Mouse (Mus musculus) heart, embryonic 11.5 days (tissue): ENCODE data around the gene Setd2. TPM values are rescaled to one million over a fixed set of nuclear protein-coding genes. Genes with fewer than 3 reads are reported as not detected.

Source experiments
- ATAC-seq: fragments of 200-750 bp; cut with Nextera tagmentation; replicated peaks from 2 replicates; pipeline ENCODE4 v1.8.0; 2017; ENCODE audit warnings: moderate library complexity; ENCODE audit not compliant: insufficient number of reproducible peaks, low FRiP score, low TSS enrichment
- H3K27ac ChIP-seq: fragments of 300-500 bp; sonication (generic); 2 replicates; pipeline ENCODE4 v1.5.1; 2014; ENCODE audit warnings: mild to moderate bottlenecking, low read depth, low read length
- H3K27me3 ChIP-seq: fragments of 300-500 bp; sonication (generic); 2 replicates; pipeline ENCODE4 v1.6.1; 2014; ENCODE audit warnings: mild to moderate bottlenecking, low read length, mixed read lengths; ENCODE audit not compliant: control insufficient read depth, insufficient read depth
- H3K36me3 ChIP-seq: fragments of 300-500 bp; sonication (generic); 2 replicates; pipeline ENCODE4 v1.6.1; 2014; ENCODE audit warnings: mild to moderate bottlenecking, low read length, moderate library complexity, mixed read lengths; ENCODE audit not compliant: control insufficient read depth, insufficient read depth
- H3K4me1 ChIP-seq: fragments of 300-500 bp; sonication (generic); 2 replicates; pipeline ENCODE4 v1.6.1; 2014; ENCODE audit warnings: low read length; ENCODE audit not compliant: control insufficient read depth, insufficient read depth
- H3K4me2 ChIP-seq: fragments of 300-500 bp; sonication (generic); 2 replicates; pipeline ENCODE4 v1.6.1; 2014; ENCODE audit warnings: mild to moderate bottlenecking, moderate library complexity
- H3K4me3 ChIP-seq: fragments of 300-500 bp; sonication (generic); 2 replicates; pipeline ENCODE4 v1.5.1; 2014; ENCODE audit warnings: low read depth, low read length
- H3K9ac ChIP-seq: fragments of 300-500 bp; sonication (generic); 2 replicates; pipeline ENCODE4 v1.6.1; 2014; ENCODE audit warnings: mild to moderate bottlenecking, low read depth, low read length, moderate library complexity
- H3K9me3 ChIP-seq: fragments of 300-500 bp; sonication (generic); replicated peaks from 2 replicates; pipeline ENCODE4 v1.6.1; 2016; ENCODE audit warnings: low read length; ENCODE audit not compliant: control insufficient read depth
- WGBS: fragments of 180-500 bp; shearing (Covaris S2); extraction: QIAGEN DNeasy Blood & Tissue Kit; methylation state at CpG from one replicate; pipeline ENCODE4 v1.1.7; 2014; ENCODE audit not compliant: insufficient replicate concordance; 5-methylcytosine and 5-hydroxymethylcytosine counted together
- microRNA-seq: library from miRNA; unstranded; fragments of <30 nt; microRNA quantifications from one replicate; pipeline ENCODE4, GENCODE M21; 2016; ENCODE audit warnings: borderline number of aligned reads
- polyA plus RNA-seq: library from polyadenylated mRNA; unstranded; fragments of >200 nt; fragmentation: Nextera tagmentation; extraction: Ambion mirVana; gene quantifications from 2 replicates; pipeline ENCODE4 v1.2.1, GENCODE M21; 2014

Gene Setd2
- polyA plus RNA-seq, 1 experiment from 2014 or later: 39.0 TPM

DNA sequence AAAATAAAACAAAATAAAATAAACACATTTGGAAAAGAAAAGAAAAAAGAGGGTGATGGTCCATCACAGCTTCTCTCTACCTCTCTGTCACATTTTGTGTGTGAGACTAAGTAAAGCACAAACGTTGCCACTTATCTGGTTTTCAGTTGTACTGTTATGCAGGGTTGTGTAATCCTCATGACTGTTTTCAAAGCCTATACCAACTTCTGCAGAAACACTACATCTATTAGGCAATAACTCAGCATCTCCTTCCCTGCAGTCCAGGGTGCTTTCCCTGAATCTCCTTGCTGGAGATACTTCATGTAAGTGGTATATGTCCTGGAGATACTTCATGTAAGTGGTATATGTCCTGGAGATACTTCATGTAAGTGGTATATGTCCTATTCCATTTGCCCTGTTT, 130.4 kb downstream of the Setd2 start:
- H3K36me3 ChIP-seq: 0 out of 2 replicates have a peak, but pooled peaks cover 2% of the 10 kb centered on the region
- no peaks in the 10 kb centered on the region for H3K27me3 ChIP-seq
- 83% methylated on average over 1 of the region's 1 CpGs for WGBS
- H3K27ac ChIP-seq: no peak overlapping the region
- ATAC-seq: no peak
- no peak overlapping the region for H3K4me3 ChIP-seq
- no peak overlapping the region for H3K9ac ChIP-seq
- H3K4me1 ChIP-seq: peaks cover 35% of the 10 kb centered on the region
- no peak overlapping the region for H3K4me2 ChIP-seq
- no peaks in the 10 kb centered on the region for H3K9me3 ChIP-seq

DNA sequence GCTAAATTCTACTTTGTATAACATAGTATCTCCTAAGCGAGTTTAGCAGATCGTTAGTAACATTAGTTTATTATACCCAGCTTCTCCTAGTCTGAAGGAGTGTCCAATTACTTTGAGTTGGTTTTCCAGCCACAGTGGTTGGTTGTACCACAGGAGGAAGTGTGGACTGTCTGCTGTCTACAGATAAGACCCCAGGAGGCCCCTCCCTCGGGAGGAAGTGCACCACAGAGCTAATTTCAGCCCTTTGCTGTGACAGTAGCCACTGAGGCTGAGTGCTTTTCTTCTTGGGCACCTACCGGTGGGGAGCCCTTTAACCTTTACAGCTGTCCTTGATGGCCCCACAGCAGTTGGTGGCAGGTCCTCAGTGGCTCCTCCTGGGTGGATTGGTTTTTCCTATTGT, 133.5 kb downstream of the Setd2 start:
- WGBS: 13% methylated on average over 4 of the region's 4 CpGs
- H3K4me2 ChIP-seq: peak overlapping the region; percentile 51
- peak overlapping the region; percentile 39; the same call in 1 of the 2 replicates for H3K9ac ChIP-seq
- no peaks in the 10 kb centered on the region for H3K9me3 ChIP-seq
- no peaks in the 10 kb centered on the region for H3K36me3 ChIP-seq
- no peaks in the 10 kb centered on the region for H3K27me3 ChIP-seq
- peak overlapping the region; percentile 75 for H3K27ac ChIP-seq
- H3K4me3 ChIP-seq: 0 out of 2 replicates have a peak overlapping the region, but pooled peaks have one; percentile 3
- peak; percentile 87 for ATAC-seq
- H3K4me1 ChIP-seq: peaks cover 62% of the 10 kb centered on the region

DNA sequence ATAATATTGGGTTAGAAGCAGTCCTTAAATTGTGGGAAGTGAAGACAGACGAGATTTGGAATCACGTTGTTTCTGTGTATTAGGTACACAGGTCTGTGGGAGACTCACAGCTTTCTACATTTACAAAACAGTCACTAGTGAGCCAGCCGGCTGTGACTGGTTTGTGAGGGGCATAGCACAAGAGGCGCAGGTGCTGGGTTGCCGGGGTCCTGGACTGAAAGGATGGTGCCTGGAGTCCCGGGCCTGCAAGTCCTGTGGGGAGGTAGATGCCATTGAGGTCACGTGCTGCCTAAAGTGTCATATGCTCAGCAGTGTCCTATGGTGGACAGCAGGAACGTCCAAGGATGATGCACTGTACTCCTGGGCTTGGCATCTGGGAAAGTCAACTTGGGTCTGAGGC, 134.0 kb downstream of the Setd2 start:
- H3K27me3 ChIP-seq: no peaks in the 10 kb centered on the region
- H3K4me2 ChIP-seq: peak overlapping the region; percentile 51
- peaks cover 64% of the 10 kb centered on the region for H3K4me1 ChIP-seq
- H3K9ac ChIP-seq: 0 out of 2 replicates have a peak overlapping the region, but pooled peaks have one; percentile 36
- H3K9me3 ChIP-seq: no peaks in the 10 kb centered on the region
- no peaks in the 10 kb centered on the region for H3K36me3 ChIP-seq
- 27% methylated on average over 8 of the region's 8 CpGs for WGBS
- no peak for ATAC-seq
- H3K27ac ChIP-seq: peak overlapping the region; percentile 75
- 0 out of 2 replicates have a peak overlapping the region, but pooled peaks have one; percentile 3 for H3K4me3 ChIP-seq

DNA sequence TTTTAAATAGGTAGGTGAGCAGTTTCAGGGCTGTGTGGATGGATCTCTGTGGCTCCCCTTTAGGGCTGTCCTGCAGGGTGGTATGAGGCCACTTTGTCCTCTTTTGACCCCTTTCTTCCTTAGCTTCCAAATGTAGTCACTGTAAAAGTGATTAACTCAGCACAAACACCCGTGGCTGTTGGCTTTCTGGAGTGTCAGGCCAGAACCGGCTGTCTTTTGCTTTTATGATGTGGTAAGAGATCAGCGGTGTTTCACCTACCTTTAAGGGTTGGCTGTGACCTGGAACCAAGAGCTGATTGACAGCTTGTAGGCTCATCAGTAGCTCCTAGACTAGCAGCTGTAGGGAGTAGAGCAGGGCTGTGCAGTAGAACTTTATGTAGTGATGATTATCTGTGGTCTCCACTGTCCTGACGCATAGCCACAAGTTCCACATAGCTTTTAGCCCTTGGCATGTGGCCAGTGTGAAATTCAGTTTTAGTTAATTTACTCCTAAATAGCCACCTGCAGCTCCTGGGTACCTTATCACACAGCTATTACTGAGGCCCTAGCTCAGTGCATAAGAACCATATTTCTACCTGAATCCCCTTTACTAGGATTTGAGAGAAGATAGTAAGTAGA, 134.9 kb downstream of the Setd2 start:
- no peak for ATAC-seq
- no peak overlapping the region for H3K4me3 ChIP-seq
- no peaks in the 10 kb centered on the region for H3K36me3 ChIP-seq
- H3K9ac ChIP-seq: no peak overlapping the region
- H3K4me1 ChIP-seq: peaks cover 67% of the 10 kb centered on the region
- no peaks in the 10 kb centered on the region for H3K9me3 ChIP-seq
- H3K27me3 ChIP-seq: no peaks in the 10 kb centered on the region
- 0 out of 2 replicates have a peak overlapping the region, but pooled peaks have one; percentile 0 for H3K4me2 ChIP-seq
- no peak overlapping the region for H3K27ac ChIP-seq
- 45% methylated on average over 4 of the region's 4 CpGs for WGBS

Small RNAs within 50 kb of the gene (microRNA-seq; reads per million reads assigned to microRNA genes)
- not detected for gene Mir8107

Other genes starting within 250 kb of the Setd2 start
- 17.4 and 18.7 TPM in 2 replicates for gene Elp6, start 227.4 kb upstream of the Setd2 start, polyA plus RNA-seq
- gene Scap, start 199.3 kb upstream of the Setd2 start, polyA plus RNA-seq: 14.4 and 16.0 TPM in 2 replicates
- gene Ptpn23, start 124.4 kb upstream of the Setd2 start, polyA plus RNA-seq: 11.7 and 14.1 TPM in 2 replicates
- 0.42 and 1.6 TPM in 2 replicates for gene Ngp, start 112.8 kb upstream of the Setd2 start, polyA plus RNA-seq
- 7.9 and 10.2 TPM in 2 replicates for gene Klhl18, start 55.9 kb upstream of the Setd2 start, polyA plus RNA-seq
- 0.27 and 0.65 TPM in 2 replicates for gene Kif9, start 55.6 kb upstream of the Setd2 start, polyA plus RNA-seq
- gene Nradd, start 91.9 kb downstream of the Setd2 start, polyA plus RNA-seq: 12.6 and 19.1 TPM in 2 replicates
- gene Nbeal2, start 121.6 kb downstream of the Setd2 start, polyA plus RNA-seq: 1.4 and 1.6 TPM in 2 replicates
- 135 and 149 TPM in 2 replicates for gene Ccdc12, start 123.9 kb downstream of the Setd2 start, polyA plus RNA-seq
- gene Myl3, start 209.3 kb downstream of the Setd2 start, polyA plus RNA-seq: 3,236 and 3,494 TPM in 2 replicates
- 24.3 and 27.8 TPM in 2 replicates for gene Pth1r, start 214.5 kb downstream of the Setd2 start, polyA plus RNA-seq